Mouse (Mus musculus) limb, embryonic 10.5 days (tissue): ENCODE data around the gene Fam162a. TPM values are rescaled to one million over a fixed set of nuclear protein-coding genes. Genes with fewer than 3 reads are reported as not detected.
"Not testable (repeated sequence)": the region's sequence is repeated elsewhere in the genome, so short reads cannot be mapped to it uniquely, and the experiment has no call there.

Experiments used
- DNase-seq: peaks from one replicate; pipeline ENCODE4 v3.0.0-alpha.2; 2017; ENCODE audit warnings: low spot score
- H3K27ac ChIP-seq: fragments of 300-500 bp; sonication (generic); 2 replicates; pipeline ENCODE4 v1.5.1; 2016; ENCODE audit warnings: mild to moderate bottlenecking
- H3K27me3 ChIP-seq: fragments of 300-500 bp; sonication (generic); 2 replicates; pipeline ENCODE4 v1.6.1; 2016; ENCODE audit warnings: low read depth, mild to moderate bottlenecking; ENCODE audit not compliant: poor library complexity, severe bottlenecking
- H3K36me3 ChIP-seq: fragments of 300-500 bp; sonication (generic); 2 replicates; pipeline ENCODE4 v1.6.1; 2016; ENCODE audit warnings: mild to moderate bottlenecking, moderate library complexity
- H3K4me1 ChIP-seq: fragments of 300-500 bp; sonication (generic); 2 replicates; pipeline ENCODE4 v1.6.1; 2016
- H3K4me3 ChIP-seq: fragments of 300-500 bp; sonication (generic); 2 replicates; pipeline ENCODE4 v1.5.1; 2016; ENCODE audit warnings: mild to moderate bottlenecking, moderate library complexity
- H3K9me3 ChIP-seq: fragments of 300-500 bp; sonication (generic); replicated peaks from 2 replicates; pipeline ENCODE4 v1.6.1; 2016; ENCODE audit warnings: mild to moderate bottlenecking
- WGBS: fragments of 180-500 bp; shearing (Covaris S2); methylation state at CpG from one replicate; pipeline ENCODE4 v1.1.7; 2016; 5-methylcytosine and 5-hydroxymethylcytosine counted together
- polyA plus RNA-seq: library from polyadenylated mRNA; unstranded; fragments of >200 nt; fragmentation: Nextera tagmentation; extraction: Ambion mirVana; gene quantifications from 2 replicates; pipeline ENCODE4 v1.2.1, GENCODE M21; 2016

Fam162a gene
- polyA plus RNA-seq, 1 experiment from 2014 or later, result 353 TPM

DNA sequence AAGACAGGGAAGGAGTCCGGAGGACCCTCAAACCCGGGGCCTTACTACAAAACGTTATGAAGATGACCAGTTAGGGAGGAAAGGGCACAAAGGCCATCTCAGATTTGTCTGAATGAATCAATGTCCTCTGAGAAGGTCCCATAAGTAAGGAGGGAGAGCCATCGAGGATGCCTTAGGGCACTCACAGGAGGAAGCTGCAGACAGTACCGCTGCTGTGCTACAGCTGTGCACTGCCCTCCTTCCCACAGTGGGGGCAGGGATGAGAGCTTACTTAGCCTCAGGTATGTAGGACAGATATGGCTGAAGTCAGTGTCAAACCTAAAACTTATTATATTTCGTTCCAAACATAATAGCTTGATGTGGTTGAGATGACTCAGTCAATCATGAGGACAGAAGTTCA is 19.9 kb downstream of the Fam162a start:
- 90% methylated on average over 6 of the region's 6 CpGs for WGBS
- no peaks in the 10 kb centered on the region for H3K4me1 ChIP-seq
- peaks cover 88% of the 10 kb centered on the region for H3K36me3 ChIP-seq
- no peak overlapping the region for H3K4me3 ChIP-seq
- H3K27ac ChIP-seq, result no peak overlapping the region
- no peaks in the 10 kb centered on the region for H3K9me3 ChIP-seq
- no peak for DNase-seq
- no peaks in the 10 kb centered on the region for H3K27me3 ChIP-seq

DNA sequence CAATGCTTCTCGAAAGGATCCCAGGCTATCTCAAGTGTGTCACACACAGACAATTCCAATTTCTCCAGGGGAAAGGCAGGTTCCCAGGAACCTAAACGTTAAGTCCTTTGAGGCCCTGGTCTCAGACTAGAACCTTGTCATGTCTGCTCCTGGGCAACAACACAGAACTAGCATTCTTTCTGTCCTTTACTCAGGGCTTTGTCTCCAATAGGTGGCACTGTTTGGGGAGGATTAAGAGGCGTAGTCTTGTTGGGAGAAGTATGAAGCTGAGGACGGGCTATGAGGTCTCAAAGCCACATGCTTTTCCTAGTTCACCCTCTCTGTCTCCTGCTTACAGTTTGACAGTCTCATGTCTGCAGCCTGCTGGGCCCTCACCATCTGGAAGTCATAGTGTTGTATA is 23.9 kb downstream of the Fam162a start:
- H3K27ac ChIP-seq, result no peak overlapping the region
- no peak for DNase-seq
- H3K4me1 ChIP-seq, result peaks cover under 1% of the 10 kb centered on the region; the same call in 1 of the 2 replicates
- no peak overlapping the region for H3K4me3 ChIP-seq
- no peaks in the 10 kb centered on the region for H3K9me3 ChIP-seq
- 86% methylated on average over 4 of the region's 4 CpGs for WGBS
- H3K36me3 ChIP-seq, result peaks cover 99% of the 10 kb centered on the region
- H3K27me3 ChIP-seq, result no peaks in the 10 kb centered on the region

DNA sequence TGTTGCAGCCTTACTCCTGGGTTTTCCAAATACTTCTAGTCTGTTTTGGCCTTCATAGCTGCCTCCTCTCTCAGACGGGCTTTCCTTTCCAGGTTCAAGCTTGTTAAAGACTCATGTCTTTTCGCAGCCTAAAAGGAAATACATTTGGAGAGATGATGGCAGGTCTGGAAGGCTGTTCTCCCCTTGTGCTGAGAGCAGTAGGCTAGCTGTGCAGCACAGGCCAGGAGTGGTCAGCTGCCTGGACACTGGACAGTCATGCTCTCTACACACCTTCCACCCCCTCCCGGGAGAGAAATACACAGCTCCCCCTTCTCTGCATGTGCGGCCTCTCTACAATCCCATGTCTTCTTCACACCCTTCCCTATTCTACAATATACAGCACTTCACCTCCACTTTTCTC is 27.4 kb downstream of the Fam162a start:
- DNase-seq, result no peak
- no peaks in the 10 kb centered on the region for H3K27me3 ChIP-seq
- no peaks in the 10 kb centered on the region for H3K9me3 ChIP-seq
- H3K36me3 ChIP-seq, result peaks cover 66% of the 10 kb centered on the region
- WGBS, result 91% methylated on average over 4 of the region's 4 CpGs
- H3K4me1 ChIP-seq, result peaks cover 12% of the 10 kb centered on the region
- no peak overlapping the region for H3K27ac ChIP-seq
- no peak overlapping the region for H3K4me3 ChIP-seq

DNA sequence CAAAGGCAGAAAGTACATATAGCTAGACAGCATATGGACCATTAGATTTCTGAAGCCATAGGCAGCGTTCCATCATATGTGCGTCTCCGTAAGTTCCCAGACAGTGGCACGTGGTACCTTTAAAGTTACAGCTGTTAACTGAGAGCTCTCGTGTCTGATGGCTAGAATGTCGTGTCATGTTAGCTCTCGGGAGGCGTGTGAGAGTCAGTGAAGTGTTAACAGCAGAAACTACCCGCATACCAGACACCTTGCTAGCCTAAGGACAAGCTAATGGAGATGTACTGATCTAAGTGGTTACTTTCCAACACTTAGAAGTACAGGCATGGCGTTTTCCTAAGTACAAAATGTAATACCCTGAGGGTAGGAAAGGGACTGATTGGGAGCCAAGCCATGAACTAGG is 28.3 kb downstream of the Fam162a start:
- no peak for DNase-seq
- 92% methylated on average over 10 of the region's 10 CpGs for WGBS
- Histone ChIP-seq H3K27ac (no peak overlapping the region), H3K27me3 (no peaks in the 10 kb centered on the region), H3K9me3 (no peaks in the 10 kb centered on the region), H3K36me3 (peaks cover 57% of the 10 kb centered on the region), H3K4me1 (peaks cover 12% of the 10 kb centered on the region), H3K4me3 (no peak overlapping the region)

DNA sequence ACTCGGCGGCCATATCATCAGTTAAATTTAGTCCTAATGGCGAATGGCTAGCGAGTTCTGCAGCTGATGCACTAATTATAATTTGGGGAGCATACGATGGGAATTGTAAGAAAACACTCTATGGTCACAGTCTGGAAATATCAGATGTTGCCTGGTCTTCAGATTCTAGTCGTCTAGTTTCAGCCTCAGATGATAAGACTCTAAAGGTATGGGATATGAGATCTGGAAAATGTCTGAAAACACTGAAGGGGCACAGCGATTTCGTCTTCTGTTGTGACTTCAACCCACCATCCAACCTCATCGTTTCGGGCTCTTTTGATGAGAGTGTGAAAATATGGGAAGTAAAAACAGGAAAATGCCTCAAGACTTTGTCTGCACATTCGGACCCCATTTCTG is 29.8 kb downstream of the Fam162a start:
- WGBS, result 34% methylated on average over 11 of the region's 11 CpGs
- DNase-seq, result no peak
- Histone ChIP-seq H3K27me3 (no peaks in the 10 kb centered on the region), H3K36me3 (peaks cover 48% of the 10 kb centered on the region), H3K27ac (peak overlapping the region; percentile 87), H3K4me3 (peak overlapping the region; percentile 71), H3K9me3 (no peaks in the 10 kb centered on the region), H3K4me1 (peaks cover 12% of the 10 kb centered on the region)

DNA sequence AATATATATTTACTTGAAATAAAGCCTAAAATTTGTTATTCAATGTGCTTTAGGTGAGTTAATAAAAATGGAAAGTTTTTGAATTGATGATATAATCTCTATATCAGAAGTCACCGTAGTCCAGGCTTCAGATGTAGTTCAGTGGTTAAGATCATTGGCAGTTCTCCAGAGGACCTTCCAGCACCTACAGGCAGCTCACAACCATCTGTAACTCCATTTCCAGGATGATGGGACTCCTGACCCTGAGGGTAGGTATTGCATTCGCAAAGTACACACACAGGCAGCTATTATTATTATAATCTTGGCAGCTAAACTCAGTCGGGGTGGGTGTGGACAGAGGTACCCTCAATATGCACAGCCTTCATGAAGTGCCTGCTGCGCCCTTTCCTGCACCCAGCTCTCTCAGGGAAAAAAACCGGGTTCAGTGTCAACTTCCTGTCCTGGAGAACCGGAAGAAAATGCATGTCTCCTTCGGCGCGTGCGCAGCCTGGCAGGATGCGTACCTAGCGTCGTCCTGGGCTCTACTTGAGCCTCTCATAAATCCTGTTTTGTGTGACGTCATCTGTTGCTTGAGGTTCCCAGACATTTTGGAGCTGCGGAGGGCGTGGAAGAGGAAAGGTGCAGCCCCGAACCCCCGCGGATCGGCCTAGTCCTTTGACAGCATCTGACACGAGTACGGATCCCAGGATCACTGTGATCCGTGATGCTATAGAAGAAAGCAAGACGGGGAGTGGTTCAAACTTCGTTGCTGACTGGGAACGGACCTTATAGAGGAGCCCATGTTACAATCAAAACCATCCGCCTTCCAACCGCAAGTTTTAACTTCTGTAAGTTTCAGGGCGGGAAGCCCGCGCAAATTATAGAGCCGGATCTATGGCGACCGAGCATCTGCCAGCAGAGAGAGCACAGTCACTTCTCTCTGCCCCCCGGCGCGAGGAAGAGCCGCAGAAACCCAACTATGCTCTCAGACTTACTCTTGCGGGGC is 30.5 kb downstream of the Fam162a start, which contains the start of gene Wdr5b:
TSS of gene Wdr5b (plus strand) at position 551 of the 985 bp plus-strand sequence.
- H3K9me3 ChIP-seq, result no peaks in the 10 kb centered on the region
- peak within 1 kb of the TSS; percentile 71 for H3K4me3 ChIP-seq
- peak; percentile 85 for DNase-seq
- 2% methylated on average over 39 of the region's 39 CpGs for WGBS
- peaks cover 45% of the 10 kb centered on the region for H3K36me3 ChIP-seq
- H3K27ac ChIP-seq, result peak within 1 kb of the TSS; percentile 87
- no peaks in the 10 kb centered on the region for H3K27me3 ChIP-seq
- peaks cover 12% of the 10 kb centered on the region for H3K4me1 ChIP-seq

DNA sequence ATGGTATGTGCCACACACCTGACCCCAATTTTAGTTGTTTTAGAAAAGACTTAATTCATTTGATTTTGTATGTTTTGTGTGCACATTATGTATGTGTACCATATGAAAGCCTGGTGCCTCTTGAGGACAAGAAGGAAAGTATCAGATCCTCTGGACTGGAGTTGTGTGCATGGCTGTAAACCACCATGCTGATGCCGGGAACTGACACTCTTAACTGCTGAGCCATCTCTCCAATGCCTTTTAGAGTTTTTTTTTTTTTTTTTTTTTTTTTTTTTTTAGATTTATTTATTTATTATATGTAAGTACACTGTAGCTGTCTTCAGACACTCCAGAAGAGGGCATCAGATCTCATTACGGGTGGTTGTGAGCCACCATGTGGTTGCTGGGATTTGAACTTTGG is 43.3 kb downstream of the Fam162a start:
- not testable (repeated sequence) for H3K4me1 ChIP-seq, H3K4me3 ChIP-seq, H3K27ac ChIP-seq, H3K9me3 ChIP-seq, H3K27me3 ChIP-seq, DNase-seq
- WGBS, result 96% methylated on average over 1 of the region's 2 CpGs
- H3K36me3 ChIP-seq, result peaks cover 69% of the 10 kb centered on the region

DNA sequence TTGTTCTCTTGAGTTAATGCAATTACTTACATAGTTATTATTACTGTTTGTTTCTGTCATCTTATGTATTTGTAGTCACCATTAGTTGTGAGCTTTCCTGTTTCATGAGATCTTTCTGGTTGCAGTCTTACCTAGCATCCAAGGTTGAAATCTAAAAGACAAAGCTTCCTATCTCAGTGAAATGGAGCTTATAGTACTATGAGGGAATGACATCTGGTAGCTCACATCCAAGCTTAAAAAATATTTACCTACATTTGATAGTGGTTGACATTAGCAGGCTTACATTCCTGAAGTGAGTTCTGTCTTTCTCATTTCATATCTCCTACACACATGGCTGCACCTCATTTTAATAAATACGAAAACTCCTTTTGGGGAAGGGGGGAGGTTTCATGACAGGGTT is 55.1 kb downstream of the Fam162a start:
- WGBS, result 100% methylated on average over 1 of the region's 1 CpGs
- peaks cover 56% of the 10 kb centered on the region for H3K36me3 ChIP-seq

DNA sequence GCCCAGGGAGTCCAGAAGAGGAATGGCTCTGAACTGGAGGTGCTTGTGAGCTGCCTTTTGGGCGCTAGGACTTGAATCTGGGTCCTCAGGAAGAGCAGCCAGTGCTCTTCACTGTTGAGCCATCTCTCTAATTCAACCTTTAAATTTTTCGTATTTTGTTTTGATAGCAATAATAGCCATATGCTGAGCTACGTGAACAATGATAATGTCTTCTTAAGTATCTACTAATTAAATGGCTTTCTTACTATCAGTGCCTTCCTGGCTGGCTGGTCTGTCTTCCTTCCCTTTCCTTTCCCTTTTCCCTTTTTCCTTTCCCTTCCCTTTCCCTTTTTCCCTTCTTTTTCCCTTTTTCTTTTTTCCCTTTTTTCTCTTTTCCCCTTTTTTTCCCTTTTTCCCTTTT is 63.0 kb downstream of the Fam162a start:
- H3K27ac ChIP-seq, result no peak overlapping the region
- DNase-seq, result no peak
- no peaks in the 10 kb centered on the region for H3K4me1 ChIP-seq
- H3K36me3 ChIP-seq, result peaks cover 55% of the 10 kb centered on the region
- H3K27me3 ChIP-seq, result no peaks in the 10 kb centered on the region
- no peak overlapping the region for H3K4me3 ChIP-seq
- 96% methylated on average over 3 of the region's 3 CpGs for WGBS
- H3K9me3 ChIP-seq, result no peaks in the 10 kb centered on the region

More for the DNA sequence above, 55.1 kb downstream of the Fam162a start:
- no peaks in the 10 kb centered on the region for H3K27me3 ChIP-seq
- H3K4me1 ChIP-seq, result no peaks in the 10 kb centered on the region
- no peak for DNase-seq
- no peaks in the 10 kb centered on the region for H3K9me3 ChIP-seq
- H3K4me3 ChIP-seq, result no peak overlapping the region
- H3K27ac ChIP-seq, result no peak overlapping the region

DNA sequence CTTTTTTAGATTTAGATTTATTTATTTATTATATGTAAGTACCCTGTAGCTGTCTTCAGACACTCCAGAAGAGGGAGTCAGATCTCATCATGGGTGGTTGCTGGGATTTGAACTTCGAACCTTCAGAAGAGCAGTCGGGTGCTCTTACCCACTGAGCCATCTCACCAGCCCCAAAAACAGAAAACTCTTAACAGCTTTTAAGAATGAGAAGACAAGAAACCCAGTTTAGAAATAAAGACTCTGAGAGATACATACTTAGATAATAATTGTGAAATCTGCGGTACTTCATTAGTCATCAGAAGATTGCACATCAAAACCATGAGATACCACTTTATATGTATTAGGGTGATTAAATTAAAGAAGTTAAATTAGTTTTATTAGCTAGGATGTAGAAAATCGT is 72.5 kb downstream of the Fam162a start:
- H3K36me3 ChIP-seq, result peaks cover 34% of the 10 kb centered on the region
- WGBS, result 95% methylated on average over 4 of the region's 4 CpGs

More for the DNA sequence above, 72.5 kb downstream of the Fam162a start:
- not testable (repeated sequence) for H3K4me3 ChIP-seq, H3K27me3 ChIP-seq, H3K27ac ChIP-seq, H3K4me1 ChIP-seq, H3K9me3 ChIP-seq, DNase-seq

Other genes starting within 250 kb of the Fam162a start
- 0.19 and 0.24 TPM in 2 replicates for gene Parp14, start 200.1 kb downstream of the Fam162a start, polyA plus RNA-seq
- gene Parp9, start 133.1 kb downstream of the Fam162a start, polyA plus RNA-seq, result 1.5 and 2.5 TPM in 2 replicates
- gene Dtx3l, start 132.4 kb downstream of the Fam162a start, polyA plus RNA-seq, result 1.8 and 2.7 TPM in 2 replicates
- 58.0 and 59.0 TPM in 2 replicates for gene Kpna1, start 92.8 kb downstream of the Fam162a start, polyA plus RNA-seq
- 5.0 and 8.3 TPM in 2 replicates for gene Wdr5b, start 30.4 kb downstream of the Fam162a start, polyA plus RNA-seq
- 107 and 125 TPM in 2 replicates for gene Ccdc58, start 91 bp upstream of the Fam162a start, polyA plus RNA-seq
- gene Csta1, start 59.6 kb upstream of the Fam162a start, polyA plus RNA-seq, result 0.13 TPM in 1 of 2 replicates, not detected in the other
- not detected in 2 replicates for gene Stfa2l1, start 85.2 kb upstream of the Fam162a start, polyA plus RNA-seq
- not detected in 2 replicates for gene Gm5483, start 112.6 kb upstream of the Fam162a start, polyA plus RNA-seq
- not detected in 2 replicates for gene Gm5416, start 138.8 kb upstream of the Fam162a start, polyA plus RNA-seq
- gene 2010005H15Rik, start 149.9 kb upstream of the Fam162a start, polyA plus RNA-seq, result 0.49 TPM in 1 of 2 replicates, not detected in the other
- 0.35 and 1.7 TPM in 2 replicates for gene Stfa1, start 205.4 kb upstream of the Fam162a start, polyA plus RNA-seq